Mouse (Mus musculus): ENCODE results near the gene Eif2b1. TPM values are rescaled to one million over a fixed set of nuclear protein-coding genes. Genes with fewer than 3 reads are reported as not detected.

Gene Eif2b1
- total RNA-seq, 2 experiments from 2014 or later, result 26.1 to 53.7 TPM

Other genes starting within 250 kb of the Eif2b1 start
- 256 and 268 TPM in 2 replicates for gene Cdk2ap1, start 216.0 kb downstream of the Eif2b1 start, total RNA-seq (2015)
- 174 and 218 TPM in 2 replicates for gene Cdk2ap1, start 216.0 kb downstream of the Eif2b1 start, total RNA-seq (2017)
- gene Sbno1, start 153.1 kb downstream of the Eif2b1 start, total RNA-seq (2015), result 94.8 and 95.7 TPM in 2 replicates
- gene Sbno1, start 153.1 kb downstream of the Eif2b1 start, total RNA-seq (2017), result 162 and 219 TPM in 2 replicates
- 285 and 312 TPM in 2 replicates for gene Kmt5a, start 139.2 kb downstream of the Eif2b1 start, total RNA-seq (2015)
- 134 and 164 TPM in 2 replicates for gene Kmt5a, start 139.2 kb downstream of the Eif2b1 start, total RNA-seq (2017)
- 49.0 and 63.6 TPM in 2 replicates for gene Rilpl2, start 100.8 kb downstream of the Eif2b1 start, total RNA-seq (2015)
- gene Rilpl2, start 100.8 kb downstream of the Eif2b1 start, total RNA-seq (2017), result 45.2 and 50.1 TPM in 2 replicates
- gene Snrnp35, start 96.0 kb downstream of the Eif2b1 start, total RNA-seq (2015), result 2.8 and 6.4 TPM in 2 replicates
- 5.4 and 9.0 TPM in 2 replicates for gene Snrnp35, start 96.0 kb downstream of the Eif2b1 start, total RNA-seq (2017)
- 0.54 TPM in 1 of 2 replicates, not detected in the other for gene Rilpl1, start 47.7 kb downstream of the Eif2b1 start, total RNA-seq (2015)
- 0.21 and 0.61 TPM in 2 replicates for gene Rilpl1, start 47.7 kb downstream of the Eif2b1 start, total RNA-seq (2017)
- gene Tmed2, start 38.4 kb downstream of the Eif2b1 start, total RNA-seq (2015), result 851 and 960 TPM in 2 replicates
- gene Tmed2, start 38.4 kb downstream of the Eif2b1 start, total RNA-seq (2017), result 795 and 1,001 TPM in 2 replicates
- 13.7 and 15.3 TPM in 2 replicates for gene Ddx55, start 26.3 kb downstream of the Eif2b1 start, total RNA-seq (2015)
- 15.2 and 15.7 TPM in 2 replicates for gene Ddx55, start 26.3 kb downstream of the Eif2b1 start, total RNA-seq (2017)
- 13.8 and 16.2 TPM in 2 replicates for gene Gtf2h3, start within 50 bp of the Eif2b1 start, total RNA-seq (2015)
- 29.7 and 37.5 TPM in 2 replicates for gene Gtf2h3, start within 50 bp of the Eif2b1 start, total RNA-seq (2017)
- 13.8 and 14.0 TPM in 2 replicates for gene Atp6v0a2, start 49.4 kb upstream of the Eif2b1 start, total RNA-seq (2015)
- gene Atp6v0a2, start 49.4 kb upstream of the Eif2b1 start, total RNA-seq (2017), result 13.5 and 15.4 TPM in 2 replicates
- not detected in 2 replicates for gene Dnah10, start 146.0 kb upstream of the Eif2b1 start, total RNA-seq (2015)
- not detected in 2 replicates for gene Dnah10, start 146.0 kb upstream of the Eif2b1 start, total RNA-seq (2017)